Mouse (Mus musculus) fat pad, adult 2 months (tissue): ENCODE measurements at regions not wholly inside any gene's neighbourhood (a gene's known extent, or its start where the extent isn't known, plus 50 kb on each side); places are given as distances from the start of the nearest gene placed in this dataset.

Source experiments
- DNase-seq: peaks from one replicate; pipeline ENCODE4 v3.0.0-alpha.2; 2011; ENCODE audit warnings: low read depth, low spot score; ENCODE audit errors: extremely low read depth

DNA sequence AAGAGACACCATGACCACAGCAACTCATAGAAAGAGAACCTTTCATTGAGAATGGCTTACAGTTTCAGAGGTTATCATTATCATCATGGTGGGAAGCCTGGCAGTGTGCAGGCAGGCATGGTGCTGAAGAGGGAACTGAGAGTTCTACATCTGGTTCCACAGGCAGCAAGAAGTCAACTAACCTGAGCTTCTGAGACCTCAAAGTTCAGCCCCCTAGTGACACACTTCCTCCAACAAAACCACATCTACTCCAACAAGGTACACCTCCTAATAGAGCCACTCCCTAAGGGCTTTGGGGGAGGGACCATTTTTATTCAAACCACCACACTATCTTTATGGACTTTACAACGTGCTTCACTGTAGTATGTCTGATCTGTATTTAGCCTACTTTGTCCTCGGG, 67.8 kb upstream of the Thy1 start:
- no peak for DNase-seq

DNA sequence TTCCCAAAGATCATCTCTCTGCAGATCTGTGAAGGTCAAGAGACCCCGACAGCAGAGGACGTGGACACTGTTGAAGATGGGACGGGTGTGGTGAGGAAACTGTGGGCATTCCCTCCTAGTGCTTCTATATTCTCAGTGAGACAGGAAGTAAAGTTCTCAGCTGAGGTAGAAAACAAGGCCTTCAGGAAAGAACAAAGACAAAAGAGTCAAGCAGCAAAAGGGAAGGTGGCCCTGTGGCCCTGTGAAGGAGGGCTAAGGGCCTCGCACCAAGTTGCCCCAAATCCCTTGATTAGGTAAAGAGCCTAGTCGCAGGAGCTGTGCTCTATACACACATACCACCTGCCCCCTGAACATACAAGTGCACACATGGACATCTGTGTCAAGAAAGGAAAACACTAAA, 66.8 kb upstream of the Thy1 start:
- no peak for DNase-seq

DNA sequence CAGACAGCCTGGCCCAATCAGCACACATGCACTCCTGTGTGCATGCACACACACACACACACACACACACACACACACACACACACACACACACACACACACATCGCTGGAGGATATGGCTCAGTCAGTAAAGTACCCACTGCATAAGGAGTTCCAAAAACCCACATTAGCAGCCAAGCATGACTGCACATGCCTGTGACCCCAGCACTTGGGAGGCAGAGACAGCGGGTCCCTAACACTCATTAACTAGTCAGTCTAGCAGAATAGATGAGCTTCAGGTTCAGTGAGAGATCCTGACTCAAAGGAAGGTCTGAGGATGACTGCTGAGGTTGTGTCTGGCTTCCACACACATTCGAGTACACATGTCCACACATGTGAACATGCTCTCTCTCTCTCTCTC, 65.4 kb upstream of the Thy1 start:
- no peak for DNase-seq

DNA sequence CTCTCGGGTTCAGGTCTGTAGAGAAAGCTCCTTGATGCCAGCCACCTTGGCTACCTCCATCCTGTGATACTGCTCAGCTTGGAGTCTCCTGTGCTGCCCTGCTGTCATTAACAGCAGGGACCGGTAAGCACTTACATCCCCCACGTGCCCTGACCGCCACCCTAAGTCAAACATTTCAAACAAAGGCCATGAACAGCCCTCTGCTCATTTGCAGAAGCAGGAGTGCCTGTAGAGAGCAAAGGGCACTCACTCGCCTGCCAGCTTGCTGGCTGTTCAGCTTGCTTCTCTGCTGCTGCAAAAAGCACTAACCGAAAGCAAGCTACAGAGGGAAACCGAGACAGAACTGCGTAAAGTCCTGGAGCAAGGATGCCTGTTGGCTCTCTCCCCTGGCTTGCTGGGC, 61.8 kb upstream of the Thy1 start:
- DNase-seq: no peak

DNA sequence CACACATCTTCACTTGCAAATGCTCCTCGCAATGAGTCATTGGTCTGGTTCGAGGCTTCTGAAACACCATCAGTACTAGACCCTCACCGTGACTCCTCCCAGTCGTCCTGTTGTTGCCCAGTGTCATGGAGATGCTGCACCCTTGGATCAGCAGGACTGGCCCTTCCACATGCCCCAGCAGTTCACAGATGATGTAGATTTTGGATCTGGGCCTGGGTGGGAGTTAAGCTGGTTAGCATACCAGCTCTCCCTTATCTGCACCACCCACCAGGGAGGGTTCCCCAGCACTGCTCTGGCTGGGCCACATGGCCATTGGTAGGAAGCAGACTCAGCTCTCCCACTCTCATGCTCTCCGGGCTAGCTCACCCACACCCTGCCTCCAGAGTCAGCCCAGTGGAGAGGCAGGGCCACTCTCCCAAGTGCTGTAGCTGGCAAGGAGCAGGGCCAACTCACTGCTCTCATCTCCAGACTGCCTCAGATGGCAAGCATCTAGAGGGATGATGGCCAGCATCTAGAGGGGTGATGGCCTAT, 60.8 kb upstream of the Thy1 start:
- DNase-seq: no peak

GRCm38 (mm10) chr9:43983220-43983619, 60.0 kb upstream of the Thy1 start:
- no peak for DNase-seq

DNA sequence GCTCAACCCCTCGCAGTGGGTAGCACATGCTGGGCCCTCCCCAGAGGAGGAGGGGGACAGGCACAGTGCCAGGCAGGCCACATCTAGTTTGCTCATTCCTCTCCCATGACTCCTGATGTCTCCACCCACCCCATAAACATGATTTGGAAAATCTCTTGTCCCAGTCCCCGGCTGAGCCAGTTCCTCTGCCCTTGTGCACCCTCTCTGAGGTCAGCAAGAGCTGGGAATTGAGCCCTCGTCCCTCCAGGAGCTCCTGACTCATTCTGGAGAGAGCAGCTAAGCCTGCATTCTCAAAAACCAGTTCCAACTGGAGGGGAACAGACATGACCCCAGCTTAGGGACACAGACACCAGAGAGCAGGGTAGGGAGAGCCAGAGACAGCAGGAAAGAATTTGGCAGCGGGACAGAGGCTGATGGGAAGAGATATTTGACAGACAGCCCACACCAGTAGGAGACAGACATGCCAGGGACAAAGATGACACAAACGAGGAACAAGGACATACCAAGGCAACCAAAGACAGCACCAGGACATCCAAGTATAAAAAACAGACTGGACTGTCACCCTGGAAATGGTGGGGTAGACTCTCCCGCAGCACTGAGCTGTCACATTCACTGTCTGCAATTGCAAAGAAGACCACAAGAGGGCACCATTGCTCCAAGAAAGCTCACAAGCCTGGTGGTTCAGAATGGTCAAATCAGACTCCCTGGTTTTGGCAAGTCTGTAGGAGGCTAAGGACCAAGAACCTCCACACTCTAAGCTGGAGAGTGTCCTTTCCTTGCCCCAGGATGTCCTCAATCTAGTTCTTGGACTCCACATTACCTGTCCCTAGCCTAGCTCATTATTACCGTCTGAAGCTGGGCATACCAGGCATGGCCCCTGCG, 58.8 kb upstream of the Thy1 start:
- DNase-seq: no peak

DNA sequence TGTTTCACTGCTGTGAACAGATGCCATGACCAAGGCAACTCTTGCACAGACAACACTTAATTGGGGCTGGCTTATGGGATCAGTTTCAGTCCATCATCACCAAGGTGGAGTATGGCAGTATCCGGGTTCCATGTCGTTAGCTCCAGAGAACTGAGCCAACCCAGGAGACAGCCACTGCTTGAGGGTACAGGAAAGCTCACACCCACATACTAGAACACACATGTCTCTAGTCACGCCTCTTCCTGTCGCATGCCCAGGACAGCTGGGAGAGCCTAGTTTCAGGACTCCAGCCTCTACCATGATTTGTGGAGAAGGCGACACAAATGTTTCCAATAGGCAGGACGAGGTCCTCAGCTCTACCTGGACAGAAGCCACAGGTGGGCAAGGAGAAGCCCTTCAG, 55.2 kb upstream of the Thy1 start:
- DNase-seq: no peak

DNA sequence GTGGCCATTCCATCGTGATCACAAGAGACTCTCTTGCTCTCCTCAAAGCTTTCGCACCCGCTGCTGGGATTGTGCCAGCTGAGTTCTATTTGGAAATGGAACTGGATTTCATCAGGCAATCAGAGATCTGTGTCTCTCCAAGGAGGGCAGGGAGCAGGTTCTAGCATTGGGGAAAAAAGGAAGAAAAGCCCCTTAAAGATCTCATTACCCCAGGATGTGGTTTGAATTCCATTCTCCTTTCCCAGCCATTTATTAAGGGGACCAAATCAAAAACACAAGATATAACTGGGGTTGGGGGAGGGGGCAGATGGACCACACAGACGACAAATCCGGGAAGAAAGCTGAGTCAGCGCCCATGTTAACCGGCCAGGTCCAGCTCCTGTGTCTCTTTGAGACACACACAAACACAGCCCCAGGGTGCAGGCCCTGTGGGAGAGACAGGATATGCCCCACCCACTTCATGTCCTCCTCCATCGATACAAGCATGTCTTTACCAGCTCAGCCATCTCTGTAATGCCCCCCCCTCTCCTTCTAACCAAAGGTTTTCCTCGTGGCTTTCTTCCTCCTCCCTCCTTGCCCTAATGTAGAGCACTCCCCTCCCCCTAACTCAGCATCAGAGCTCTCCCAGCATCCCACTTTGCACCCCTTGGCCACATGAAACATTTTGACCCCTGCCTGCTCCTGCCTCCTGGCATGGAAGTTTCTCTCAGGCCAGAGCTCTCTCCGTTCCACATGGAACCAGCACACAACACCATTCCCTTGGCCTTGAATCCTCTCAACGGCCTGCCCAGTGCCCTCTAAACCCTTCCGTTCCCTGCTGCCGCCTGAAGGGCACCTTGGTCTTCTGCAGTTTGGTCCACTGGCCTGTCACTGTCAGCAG, 54.0 kb upstream of the Thy1 start:
- DNase-seq: no peak

DNA sequence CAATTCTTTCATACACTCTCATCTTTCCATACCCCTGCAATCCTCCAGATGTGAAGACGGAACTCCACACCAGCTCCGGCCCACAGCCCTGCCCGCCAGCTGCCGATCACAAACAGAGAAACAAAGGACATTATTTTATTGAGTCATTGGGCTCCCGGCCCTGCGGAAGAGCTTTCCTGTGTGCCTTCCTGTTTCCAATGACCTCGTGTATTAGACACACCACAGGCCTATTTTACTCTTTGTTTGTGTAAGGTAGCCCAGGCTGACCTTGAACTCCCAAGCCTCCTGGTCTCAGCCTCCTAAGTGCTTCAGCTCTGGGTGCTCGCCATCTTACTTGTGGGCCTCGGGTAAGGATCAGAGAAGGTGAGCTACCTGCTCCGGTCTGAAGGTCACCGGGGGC, 53.1 kb upstream of the Thy1 start:
- DNase-seq: no peak

DNA sequence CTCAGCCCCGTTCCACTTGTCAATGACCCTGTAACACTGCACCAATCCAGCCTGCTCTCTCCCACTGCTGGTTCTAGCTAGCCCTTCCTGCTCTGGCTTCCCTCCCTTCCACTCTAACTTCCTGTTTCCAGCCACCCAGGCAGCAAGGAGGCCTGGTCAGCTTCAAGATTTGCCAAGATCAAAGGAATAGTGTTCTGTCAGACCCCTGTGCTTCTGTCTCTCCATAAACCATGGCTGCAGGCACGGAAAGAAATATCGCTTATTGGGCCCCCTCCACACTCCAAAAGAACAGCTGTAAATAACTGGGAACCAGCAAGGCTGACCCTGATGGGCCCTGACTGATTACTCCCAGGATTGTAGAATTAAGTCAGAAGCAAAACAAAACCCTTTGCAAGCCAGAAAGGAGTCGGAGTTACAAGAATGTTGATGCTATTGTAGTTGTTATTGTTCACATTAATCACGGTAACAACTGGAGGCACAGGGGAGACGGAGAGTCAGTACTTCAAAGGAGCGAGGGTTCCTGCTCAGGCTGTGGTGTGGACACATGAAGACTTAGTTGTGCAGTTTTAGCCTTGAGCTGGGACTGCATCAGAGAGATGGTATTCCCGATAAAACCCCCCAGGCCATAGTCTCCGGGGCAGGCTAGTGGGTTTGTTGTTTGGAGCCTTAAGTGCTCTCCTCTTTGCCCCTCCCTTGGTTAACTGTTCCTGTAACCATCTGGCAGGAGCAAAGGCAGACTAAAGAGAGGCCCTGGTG, 49.8 kb upstream of the Thy1 start:
- DNase-seq: no peak
